Mouse (Mus musculus) frontal cortex, adult 2 months (tissue): ENCODE measurements at regions not wholly inside any gene's neighbourhood (a gene's known extent, or its start where the extent isn't known, plus 50 kb on each side); places are given as distances from the start of the nearest gene placed in this dataset.
A peak's percentile ranks its signal among the peaks of the same experiment; 100 is the strongest.

Experiments
- DNase-seq, 2 experiments: peaks; one replicate each; pipeline ENCODE4 v3.0.0; 2022; ENCODE audit warnings: low spot score in 1 of 2; ENCODE audit errors: extremely low spot score in 1 of 2

GRCm38 (mm10) chrX:22898698-22899051 is 466.2 kb downstream of the Klhl13 start:
- DNase-seq: no peak

- no peak for DNase-seq
These were observed 466.7 kb downstream of the Klhl13 start for GRCm38 (mm10) chrX:22898048-22898697.

GRCm38 (mm10) chrX:22869791-22870190 is 495.1 kb downstream of the Klhl13 start:
- DNase-seq: no peak

GRCm38 (mm10) chrX:22849522-22850495 is 515.1 kb downstream of the Klhl13 start:
- no peak for DNase-seq

GRCm38 (mm10) chrX:22848778-22849177 is 516.1 kb downstream of the Klhl13 start:
- no peak for DNase-seq

- no peak for DNase-seq
These were observed 531.7 kb downstream of the Klhl13 start for GRCm38 (mm10) chrX:22833226-22833625.

GRCm38 (mm10) chrX:22805184-22805583 is 559.7 kb downstream of the Klhl13 start:
- DNase-seq: no peak

- DNase-seq: peak in 1 of 2 experiments; percentile 3
These were observed 594.8 kb downstream of the Klhl13 start for GRCm38 (mm10) chrX:22769971-22770530.

GRCm38 (mm10) chrX:22739235-22739634 is 625.6 kb downstream of the Klhl13 start:
- DNase-seq: no peak

- DNase-seq: peak; percentile 2 to 9
These were observed 666.7 kb downstream of the Klhl13 start for GRCm38 (mm10) chrX:22698179-22698578.

- no peak for DNase-seq
These were observed 707.0 kb downstream of the Klhl13 start for GRCm38 (mm10) chrX:22657722-22658342.
